Mouse (Mus musculus) liver, adult 2 months (tissue): ENCODE data around the gene Uspl1. TPM values are rescaled to one million over a fixed set of nuclear protein-coding genes. Genes with fewer than 3 reads are reported as not detected.

Experiments
- DNase-seq: peaks from one replicate; pipeline ENCODE4 v3.0.0-alpha.2; 2011; ENCODE audit warnings: low read depth, low spot score; ENCODE audit errors: extremely low read depth
- H3K27ac ChIP-seq: fragments of 200-500 bp; replicated peaks from 2 replicates; pipeline ENCODE4 v1.5.1; 2012; ENCODE audit warnings: low read depth, mild to moderate bottlenecking, control low read depth, inconsistent platforms, low read length; ENCODE audit not compliant: insufficient read depth
- H3K27me3 ChIP-seq: fragments of 200-500 bp; 2 replicates; pipeline ENCODE4 v1.6.1; 2012; ENCODE audit warnings: mild to moderate bottlenecking, moderate library complexity, low read length, inconsistent platforms; ENCODE audit not compliant: control insufficient read depth, insufficient read depth
- H3K36me3 ChIP-seq: fragments of 200-500 bp; 2 replicates; pipeline ENCODE4 v1.6.1; 2012; ENCODE audit warnings: low read length, inconsistent platforms; ENCODE audit not compliant: control insufficient read depth, insufficient read depth
- H3K4me1 ChIP-seq: fragments of 200-500 bp; 2 replicates; pipeline ENCODE4 v1.6.1; 2011; ENCODE audit warnings: low read length; ENCODE audit not compliant: control insufficient read depth, insufficient read depth
- H3K4me3 ChIP-seq: fragments of 200-500 bp; 2 replicates; pipeline ENCODE4 v1.5.1; 2011; ENCODE audit warnings: low read depth, mild to moderate bottlenecking, control low read depth, low read length, moderate library complexity; ENCODE audit not compliant: insufficient read depth
- H3K79me2 ChIP-seq: fragments of 200-500 bp; 2 replicates; pipeline ENCODE4 v1.6.1; 2012; ENCODE audit warnings: inconsistent platforms, mild to moderate bottlenecking, low read length, moderate library complexity; ENCODE audit not compliant: control insufficient read depth, insufficient read depth
- H3K9ac ChIP-seq: fragments of 200-500 bp; 2 replicates; pipeline ENCODE4 v1.6.1; 2012; ENCODE audit warnings: low read depth, mild to moderate bottlenecking, control low read depth, inconsistent platforms, low read length
- CTCF ChIP-seq: fragments of 200-500 bp; IDR thresholded peaks from 2 replicates; pipeline ENCODE4 v1.5.1; 2011; ENCODE audit warnings: low read depth, low read length, control low read depth
- POLR2A ChIP-seq: fragments of 200-500 bp; IDR thresholded peaks from 2 replicates; pipeline ENCODE4 v1.6.1; 2011; ENCODE audit warnings: low read length, control low read depth; ENCODE audit not compliant: insufficient read depth; ENCODE audit errors: extremely low read depth
- whole genome bisulfite sequencing: fragments of 180-500 bp; shearing (Covaris S2); methylation state at CpG from one replicate; pipeline ENCODE4 v1.1.7; 2018; 5-methylcytosine and 5-hydroxymethylcytosine counted together
- polyA plus RNA-seq: library from polyadenylated mRNA; depleted of rRNA; stranded (reverse); fragments of >200 nt; gene quantifications from 2 replicates; pipeline ENCODE4 v1.2.3, GENCODE M21; 2012
- total RNA-seq: library from RNA; depleted of rRNA; stranded (reverse); fragments of >200 nt; gene quantifications from 2 replicates; pipeline ENCODE4 v1.2.3, GENCODE M21; 2014

The Uspl1 gene
- total and polyA plus RNA-seq, 2 experiments = 6.2 to 17.1 TPM

- H3K27ac ChIP-seq = no peak overlapping the region
- TF ChIP-seq CTCF (no peak), POLR2A (no peak)
- H3K79me2 ChIP-seq = no peaks in the 10 kb centered on the region
- no peak overlapping the region for H3K9ac ChIP-seq
- 25% methylated on average over 7 of the region's 7 CpGs for WGBS
- H3K27me3 ChIP-seq = no peaks in the 10 kb centered on the region
- DNase-seq = peak; percentile 62
- H3K36me3 ChIP-seq = no peaks in the 10 kb centered on the region
- peaks cover 3% of the 10 kb centered on the region; the same call in 1 of the 2 replicates for H3K4me1 ChIP-seq
- H3K4me3 ChIP-seq = no peak overlapping the region
These were observed 19.3 kb upstream of the Uspl1 start for GRCm38 (mm10) chr5:149164881-149165280.

- DNase-seq = no peak
- no peaks in the 10 kb centered on the region for H3K4me1 ChIP-seq
- H3K36me3 ChIP-seq = no peaks in the 10 kb centered on the region
- TF ChIP-seq POLR2A (no peak), CTCF (no peak)
- no peaks in the 10 kb centered on the region for H3K79me2 ChIP-seq
- WGBS = 98% methylated on average over 10 of the region's 10 CpGs
- no peaks in the 10 kb centered on the region for H3K27me3 ChIP-seq
- no peak overlapping the region for H3K27ac ChIP-seq
- no peak overlapping the region for H3K9ac ChIP-seq
- H3K4me3 ChIP-seq = no peak overlapping the region
These were observed 18.1 kb upstream of the Uspl1 start for GRCm38 (mm10) chr5:149166011-149166410.

- DNase-seq = no peak
- 95% methylated on average over 2 of the region's 2 CpGs for WGBS
These were observed 16.1 kb upstream of the Uspl1 start for GRCm38 (mm10) chr5:149168051-149168450.

GRCm38 (mm10) chr5:149168816-149169215, 15.3 kb upstream of the Uspl1 start:
- Histone ChIP-seq H3K9ac (no peak overlapping the region), H3K27ac (no peak overlapping the region), H3K4me3 (no peak overlapping the region), H3K36me3 (no peaks in the 10 kb centered on the region), H3K4me1 (no peaks in the 10 kb centered on the region), H3K79me2 (no peaks in the 10 kb centered on the region), H3K27me3 (no peaks in the 10 kb centered on the region)
- DNase-seq = no peak
- 92% methylated on average over 9 of the region's 9 CpGs for whole genome bisulfite sequencing
- TF ChIP-seq POLR2A (no peak), CTCF (no peak)

More at GRCm38 (mm10) chr5:149168051-149168450, 16.1 kb upstream of the Uspl1 start:
- TF ChIP-seq CTCF (no peak), POLR2A (no peak)
- H3K9ac ChIP-seq = no peak overlapping the region
- H3K27ac ChIP-seq = no peak overlapping the region
- no peaks in the 10 kb centered on the region for H3K79me2 ChIP-seq
- H3K27me3 ChIP-seq = no peaks in the 10 kb centered on the region
- H3K4me3 ChIP-seq = no peak overlapping the region
- H3K4me1 ChIP-seq = no peaks in the 10 kb centered on the region
- H3K36me3 ChIP-seq = no peaks in the 10 kb centered on the region

GRCm38 (mm10) chr5:149170841-149171588, 13.1 kb upstream of the Uspl1 start:
- no peaks in the 10 kb centered on the region for H3K79me2 ChIP-seq
- no peaks in the 10 kb centered on the region for H3K36me3 ChIP-seq
- H3K4me1 ChIP-seq = no peaks in the 10 kb centered on the region
- no peak for TF ChIP-seq POLR2A
- TF ChIP-seq CTCF = no peak
- DNase-seq = peak; percentile 82
- H3K27ac ChIP-seq = peak overlapping the region; percentile 48; the same call in 1 of the 2 replicates
- no peak overlapping the region for H3K4me3 ChIP-seq
- H3K9ac ChIP-seq = no peak overlapping the region
- no peaks in the 10 kb centered on the region for H3K27me3 ChIP-seq
- 45% methylated on average over 8 of the region's 8 CpGs for WGBS

GRCm38 (mm10) chr5:149172246-149172645, 11.9 kb upstream of the Uspl1 start:
- WGBS = 89% methylated on average over 10 of the region's 10 CpGs
- Histone ChIP-seq H3K4me1 (no peaks in the 10 kb centered on the region), H3K36me3 (no peaks in the 10 kb centered on the region), H3K79me2 (no peaks in the 10 kb centered on the region), H3K27ac (no peak overlapping the region), H3K27me3 (no peaks in the 10 kb centered on the region), H3K4me3 (no peak overlapping the region), H3K9ac (no peak overlapping the region)
- TF ChIP-seq POLR2A = no peak
- no peak for TF ChIP-seq CTCF
- DNase-seq = no peak
